Mouse (Mus musculus): Measurements from ENCODE around the gene Dennd1a.

Gene Dennd1a

GRCm38 (mm10) chr2:38221461-38221860, 65.7 kb downstream of the Dennd1a start:
- DNase-seq: no peak

DNA sequence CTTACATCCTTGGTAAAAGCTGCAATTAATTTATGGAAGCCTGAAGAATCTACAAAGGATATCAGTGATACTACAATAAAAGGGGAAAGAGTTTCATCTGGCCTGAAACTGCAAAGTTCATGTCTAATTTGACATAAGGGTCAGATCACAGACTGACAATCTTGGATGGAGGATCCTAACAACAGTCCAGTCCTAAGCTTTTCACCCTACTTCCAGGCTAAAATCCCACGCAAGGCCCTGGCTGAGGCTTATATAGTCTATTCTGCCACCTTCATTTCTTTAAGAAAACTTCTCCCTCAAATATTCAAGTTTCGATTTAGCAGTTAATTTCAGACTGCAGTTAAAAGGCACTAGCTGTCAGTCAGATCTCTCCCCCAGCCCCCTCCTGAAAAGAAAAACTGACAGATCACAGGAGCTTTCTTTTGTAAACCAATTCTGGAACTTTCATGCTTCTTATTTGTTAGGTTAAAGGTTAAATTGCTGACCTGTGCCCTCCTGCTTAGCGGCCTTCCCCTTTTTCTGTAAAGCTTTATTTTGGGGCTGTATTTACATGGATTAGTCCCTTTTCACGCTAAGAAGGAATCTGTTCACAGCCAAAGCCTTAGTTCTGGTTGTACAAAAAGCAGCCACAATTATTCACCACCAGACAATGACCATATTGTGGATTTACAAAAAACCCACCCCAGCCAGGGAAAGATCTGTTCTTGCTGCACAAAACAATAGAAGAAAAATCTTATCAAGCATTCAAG, 66.3 kb downstream of the Dennd1a start:
- DNase-seq: no peak

DNA sequence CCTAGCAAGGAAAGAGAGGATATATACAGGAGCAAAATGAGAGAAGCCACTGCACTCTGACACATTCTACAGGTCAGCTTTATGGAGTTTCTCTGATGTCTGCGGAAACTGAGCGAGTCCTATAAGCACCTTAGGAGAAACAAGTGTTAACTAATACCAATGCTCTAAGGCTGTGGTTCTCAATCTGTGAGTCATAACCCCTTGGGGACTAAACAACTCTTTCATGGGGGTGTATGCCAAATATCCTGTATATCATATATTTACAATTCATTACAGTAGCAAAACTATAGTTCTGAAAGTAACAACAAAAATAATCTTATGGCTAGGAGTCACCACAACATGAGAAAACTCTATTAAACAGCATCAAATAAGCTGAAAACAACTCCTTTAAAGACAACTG, 67.5 kb downstream of the Dennd1a start:
- no peak for DNase-seq

- DNase-seq: no peak
Observed at GRCm38 (mm10) chr2:38213041-38213440, 74.1 kb downstream of the Dennd1a start.

DNA sequence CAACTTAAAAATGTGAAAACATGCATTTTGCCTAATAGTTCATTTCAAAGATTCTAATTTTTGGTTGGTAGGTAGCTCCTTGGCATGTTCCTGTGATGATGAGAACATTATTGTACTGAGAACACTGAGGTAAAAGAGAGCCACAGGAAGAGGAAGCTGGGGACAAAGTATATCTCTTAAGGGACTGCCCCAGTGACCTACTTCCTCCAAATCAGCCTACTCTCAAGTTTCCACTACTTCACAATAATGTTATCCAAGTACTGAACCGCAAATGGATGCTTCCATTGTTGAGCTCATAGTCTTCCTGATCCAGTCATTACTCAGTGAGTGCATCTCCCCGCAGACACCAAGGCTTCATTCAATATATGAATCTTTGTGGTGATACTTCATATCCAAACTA, 75.8 kb downstream of the Dennd1a start:
- DNase-seq: no peak

DNA sequence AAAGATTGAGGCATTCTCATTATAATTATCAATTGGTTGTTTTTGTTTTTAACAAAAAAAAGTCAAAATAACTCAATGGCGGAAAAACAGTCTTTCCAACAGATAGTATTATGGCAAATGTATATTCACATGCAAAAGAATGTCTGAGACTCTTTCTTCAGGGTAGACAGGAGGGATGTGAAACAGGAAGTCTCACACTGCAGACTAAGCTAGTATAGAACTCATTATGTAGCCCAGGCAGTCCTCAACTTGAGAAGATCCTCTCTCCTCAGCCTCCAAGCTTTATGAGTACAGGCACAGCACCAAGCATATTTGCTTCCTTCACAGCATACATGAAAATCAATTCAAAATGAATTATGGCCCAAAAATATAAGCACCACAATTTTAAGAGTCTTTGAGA, 79.4 kb downstream of the Dennd1a start:
- no peak for DNase-seq

DNA sequence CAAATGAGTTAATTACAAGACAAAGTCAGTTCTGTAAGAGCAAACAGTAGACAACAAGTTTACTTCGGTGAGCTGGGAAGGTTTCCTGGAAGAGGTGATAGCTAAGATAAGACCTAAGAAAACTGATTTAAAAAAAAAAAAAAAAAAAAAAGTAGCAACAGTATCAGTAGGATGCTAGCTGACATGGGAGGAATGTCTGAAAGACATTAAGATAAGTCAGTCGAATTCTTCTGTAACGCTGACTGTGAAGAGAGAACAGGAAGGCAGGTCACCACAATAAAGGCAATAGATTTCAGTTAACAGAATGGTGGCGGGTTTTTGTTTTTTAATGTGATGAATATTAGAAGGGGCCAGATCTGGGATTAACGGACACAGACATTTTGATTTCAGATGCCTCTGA, 81.9 kb downstream of the Dennd1a start:
- DNase-seq: no peak

DNA sequence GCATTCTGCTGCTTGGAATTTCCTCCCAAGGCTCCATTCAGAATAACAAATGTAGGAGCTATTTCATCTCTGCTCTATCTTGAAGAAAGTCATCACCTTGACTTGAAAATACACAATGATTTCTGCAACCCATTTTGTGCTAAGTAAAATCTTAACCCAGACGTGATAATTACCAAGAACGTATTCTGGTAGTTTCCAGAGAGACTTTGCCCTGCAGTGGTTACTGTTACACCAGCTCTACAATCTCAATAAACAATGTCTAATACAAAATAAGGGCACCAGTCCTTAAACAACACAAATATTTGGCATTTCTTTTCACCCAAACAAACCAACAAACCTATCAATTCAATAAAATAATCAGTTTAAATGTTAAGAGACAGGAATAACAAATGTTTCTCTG, 82.5 kb downstream of the Dennd1a start:
- no peak for DNase-seq

DNA sequence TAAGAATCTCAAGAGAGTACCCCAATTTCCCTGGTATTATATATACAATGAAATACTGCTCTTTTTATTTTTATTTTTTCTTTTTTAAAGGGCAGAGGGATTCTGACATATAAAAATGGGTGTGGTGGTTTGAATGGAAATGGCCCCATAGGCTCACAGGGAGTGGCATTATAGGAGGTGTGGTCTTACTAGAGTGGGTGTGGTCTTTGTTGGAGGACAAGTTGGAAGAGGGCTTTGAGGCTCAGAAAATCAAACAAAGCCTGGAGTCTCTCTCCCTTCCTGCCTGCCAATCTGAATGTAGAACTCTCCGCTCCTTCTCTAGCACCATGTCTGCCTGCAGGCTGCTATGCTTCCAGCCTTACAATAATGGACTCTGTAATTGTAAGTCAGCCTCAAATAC, 89.1 kb downstream of the Dennd1a start:
- DNase-seq: no peak

GRCm38 (mm10) chr2:38196199-38197060, 90.8 kb downstream of the Dennd1a start:
- no peak for DNase-seq

DNA sequence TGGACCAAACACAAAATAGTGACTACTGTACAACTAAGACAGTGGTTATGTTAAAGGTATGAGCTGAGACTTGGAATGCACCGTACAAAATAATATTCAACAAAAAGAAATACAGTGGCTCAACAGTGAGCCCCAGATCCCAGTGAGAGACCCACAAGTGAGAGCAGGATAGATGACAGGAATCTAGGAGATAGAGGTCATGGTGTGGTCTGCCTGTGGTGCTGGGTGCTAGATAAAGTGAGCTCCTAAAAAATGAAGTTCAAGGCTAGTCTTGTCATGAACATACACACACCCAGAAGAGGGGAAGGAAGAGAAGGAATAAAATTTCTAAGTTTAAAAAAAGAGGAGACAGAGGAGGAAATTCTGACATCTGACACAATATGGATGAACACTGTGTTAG, 95.2 kb downstream of the Dennd1a start:
- no peak for DNase-seq

- no peak for DNase-seq
Observed at GRCm38 (mm10) chr2:38191601-38192000, 95.6 kb downstream of the Dennd1a start.

DNA sequence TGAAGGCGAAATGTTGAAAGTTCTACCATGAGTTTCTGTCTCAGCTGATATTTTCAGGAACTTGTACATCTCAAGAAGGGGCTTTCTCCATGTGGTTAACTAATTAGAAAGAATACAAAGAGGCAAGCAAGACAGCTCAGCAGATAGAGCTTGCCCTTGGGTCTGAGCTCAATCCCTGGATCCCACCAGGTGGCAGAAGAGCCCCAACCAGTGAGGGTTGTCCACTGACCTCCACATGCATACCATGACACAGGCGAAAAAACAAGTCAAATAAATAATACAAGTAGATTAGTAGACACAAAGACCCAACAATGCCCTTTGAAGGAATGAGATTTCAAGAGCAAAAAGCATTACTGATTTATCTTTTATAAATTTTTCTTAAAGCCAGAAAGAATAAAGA, 100.8 kb downstream of the Dennd1a start:
- no peak for DNase-seq

DNA sequence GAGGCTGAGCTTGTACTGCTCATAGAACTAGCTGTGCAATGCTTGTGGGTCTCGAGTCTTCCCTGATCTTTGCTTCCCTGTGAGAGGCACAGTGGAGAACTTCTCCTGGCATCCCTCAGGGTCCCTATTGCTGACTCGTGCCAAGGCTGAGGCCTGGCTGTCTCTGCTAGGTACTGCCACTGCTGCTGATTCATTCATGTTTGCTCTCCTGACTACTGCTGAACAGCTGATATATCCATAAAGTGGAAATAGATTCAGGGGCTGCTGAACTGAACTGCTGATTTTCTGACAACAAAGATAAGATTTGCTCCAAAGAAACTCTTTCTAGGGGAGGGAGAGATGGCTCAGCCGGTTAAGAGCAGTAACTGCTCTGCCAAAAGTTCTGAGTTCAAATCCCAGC, 102.2 kb downstream of the Dennd1a start:
- DNase-seq: no peak

DNA sequence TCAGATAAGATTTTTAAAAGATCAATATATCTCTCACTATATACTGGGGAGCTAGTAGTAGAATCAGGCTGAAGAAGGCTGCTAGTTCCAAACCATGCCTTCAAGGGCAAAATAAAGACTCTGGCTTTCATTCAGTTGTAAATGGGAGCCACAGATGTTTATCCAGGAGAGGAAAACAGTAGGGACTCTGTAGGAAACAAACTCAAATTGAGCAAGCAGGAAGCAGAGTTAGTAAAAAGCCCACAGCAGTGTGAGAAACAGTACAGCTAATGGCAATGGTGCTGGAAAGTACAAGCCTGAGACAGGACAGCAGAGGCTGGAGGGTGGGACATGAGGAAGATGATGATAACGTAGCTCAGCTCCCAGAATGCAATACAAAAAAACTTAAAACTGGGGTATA, 103.3 kb downstream of the Dennd1a start:
- no peak for DNase-seq

- no peak for DNase-seq
Observed at GRCm38 (mm10) chr2:38182283-38182682, 104.9 kb downstream of the Dennd1a start.

- no peak for DNase-seq
Observed at GRCm38 (mm10) chr2:38177583-38177978, 109.6 kb downstream of the Dennd1a start.

DNA sequence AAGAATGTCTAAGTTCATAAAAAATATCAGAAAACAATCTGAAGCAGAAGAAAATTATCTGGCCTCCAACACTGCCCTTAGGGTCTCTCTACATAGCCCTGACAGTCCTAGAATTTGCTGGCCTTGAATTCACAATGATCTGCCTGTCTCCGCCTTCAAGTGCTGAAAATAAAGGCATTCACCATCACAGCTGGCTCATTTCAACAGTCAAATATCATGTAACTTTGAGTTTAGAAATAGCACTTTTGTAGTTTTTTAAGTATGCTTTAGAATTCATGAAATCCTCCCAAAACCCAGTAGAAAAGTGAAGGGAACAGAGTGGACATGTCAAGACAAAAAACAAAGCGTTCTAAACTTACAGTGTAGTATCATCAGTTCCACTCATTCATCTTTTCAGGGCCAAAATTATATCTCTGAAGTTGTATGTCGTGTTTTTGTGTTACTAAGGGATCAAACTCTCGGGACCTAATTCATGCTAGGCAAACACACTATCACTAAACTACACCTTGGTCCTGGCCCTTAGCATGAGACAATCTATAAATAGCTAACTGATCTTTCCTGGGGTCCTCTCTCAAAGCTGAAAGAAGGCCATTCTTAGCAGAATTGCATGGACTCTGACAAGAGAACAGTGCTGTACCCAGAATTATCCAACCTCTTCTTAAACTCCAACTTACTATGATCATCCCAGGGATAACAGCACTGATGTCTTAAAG, 110.2 kb downstream of the Dennd1a start:
- no peak for DNase-seq

- no peak for DNase-seq
Observed at GRCm38 (mm10) chr2:38175276-38175675, 111.9 kb downstream of the Dennd1a start.

DNA sequence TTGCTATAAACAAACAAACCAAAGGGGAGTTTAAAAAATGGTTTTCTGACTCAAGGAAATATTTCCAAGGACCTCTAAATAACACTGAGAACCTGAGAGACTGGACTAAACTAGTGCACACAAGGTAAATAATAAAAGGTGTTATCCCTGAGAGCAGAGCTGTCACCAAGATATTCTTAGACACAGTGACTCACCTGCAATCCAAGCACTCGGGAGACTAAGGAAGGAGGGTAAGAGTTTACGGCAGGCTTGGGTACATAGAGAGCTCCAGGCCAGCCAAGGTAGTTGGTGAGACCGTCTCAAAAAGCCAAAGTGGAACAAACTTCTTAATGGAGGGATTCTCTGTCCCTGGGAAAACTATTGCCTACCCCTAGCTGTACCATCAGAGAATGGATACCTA, 118.6 kb downstream of the Dennd1a start:
- no peak for DNase-seq

DNA sequence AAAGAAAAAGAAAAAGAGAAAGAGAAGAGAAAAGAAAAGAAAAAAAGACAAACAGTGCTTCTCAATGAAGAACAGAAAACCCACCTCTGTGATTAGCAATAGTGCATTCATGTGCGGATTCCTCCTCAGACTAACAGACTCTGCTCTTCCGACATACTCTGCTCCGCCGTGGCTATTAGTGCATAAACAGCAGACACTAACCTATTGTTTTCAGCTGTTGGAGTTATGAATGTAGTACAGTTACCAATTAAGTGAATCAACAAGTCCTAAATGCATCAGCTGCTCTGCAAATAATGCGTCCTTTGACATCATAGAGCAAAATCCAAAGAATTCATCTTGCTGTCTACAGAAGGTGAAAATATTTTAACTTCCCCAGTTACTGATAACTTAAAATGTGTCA, 121.2 kb downstream of the Dennd1a start:
- DNase-seq: no peak

DNA sequence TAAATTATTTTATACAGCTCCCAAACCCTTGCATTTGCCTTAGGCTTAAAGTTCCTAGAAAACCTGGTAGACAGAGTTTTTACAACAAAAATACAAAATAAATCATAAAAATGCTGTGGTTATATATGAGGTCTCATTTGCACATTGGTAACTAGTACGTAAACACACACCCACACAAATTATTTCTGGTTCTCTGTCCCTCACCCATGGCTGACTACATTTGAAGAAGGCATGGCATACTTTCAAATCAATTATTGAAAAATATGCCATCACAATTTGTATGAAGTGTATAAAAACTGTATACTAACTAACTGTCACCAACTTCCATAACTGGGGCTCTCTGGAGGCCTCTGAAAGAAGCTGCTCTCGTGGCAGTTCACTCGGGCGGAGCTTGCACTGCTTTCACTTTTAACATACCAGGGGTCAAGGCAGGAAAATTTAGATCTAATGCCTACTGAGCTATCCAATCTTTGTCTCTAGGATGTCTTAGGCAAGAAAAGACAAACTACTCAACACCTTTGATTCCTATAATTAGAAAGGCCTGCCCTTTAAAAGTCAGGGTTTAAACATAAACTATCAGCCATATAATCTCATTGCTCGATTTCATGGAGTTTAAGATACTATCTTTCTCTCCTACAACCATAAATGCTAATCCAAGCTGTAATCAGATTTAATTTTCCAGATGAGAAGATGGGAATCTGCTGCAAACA, 122.7 kb downstream of the Dennd1a start:
- no peak for DNase-seq

DNA sequence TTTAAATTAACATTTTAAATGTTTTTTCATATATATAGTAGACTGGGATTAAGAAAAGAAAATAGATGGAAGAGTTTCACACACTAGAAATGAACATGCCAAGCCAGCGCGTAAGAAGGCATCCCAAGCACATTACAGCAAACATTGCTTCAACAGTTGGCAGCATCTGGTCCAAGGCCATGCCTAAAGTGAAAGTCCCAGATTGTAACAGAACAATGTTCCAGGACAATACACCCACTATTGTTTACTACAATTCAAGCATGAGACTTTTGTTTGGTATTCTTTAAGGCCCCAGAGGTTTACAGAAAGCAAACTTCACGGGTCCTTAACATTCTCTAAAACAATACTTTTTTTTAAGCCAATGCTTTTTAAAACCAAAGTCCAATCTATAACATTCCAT, 124.7 kb downstream of the Dennd1a start:
- DNase-seq: no peak
